Mouse (Mus musculus) lung, postnatal 25 days (tissue): ENCODE data around the gene Krt78.
"Not testable (repeated sequence)": the region's sequence is repeated elsewhere in the genome, so short reads cannot be mapped to it uniquely, and the experiment has no call there.

Experiments used
- DNase-seq: peaks from one replicate; pipeline ENCODE4 v3.0.0; 2022; ENCODE audit warnings: low spot score

The Krt78 gene

DNA sequence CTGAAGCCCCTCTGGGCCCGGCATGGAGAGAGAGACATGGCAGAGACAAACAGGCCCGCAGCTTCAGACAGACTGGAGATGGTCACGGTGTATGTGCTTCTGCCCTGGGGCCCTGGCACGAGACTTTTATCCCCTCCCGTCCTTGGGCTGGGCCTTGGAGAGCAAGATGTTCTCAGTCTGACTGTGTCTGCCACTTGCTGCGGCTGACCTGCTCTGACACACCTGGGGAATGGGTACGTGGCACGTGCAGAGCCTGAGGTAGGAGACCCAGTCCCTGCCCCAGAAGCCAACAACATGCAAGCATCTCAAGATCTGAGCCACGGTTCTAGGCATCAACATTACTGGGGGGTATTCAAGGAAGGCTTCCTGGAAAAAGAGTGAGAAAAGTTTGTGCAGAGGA, at the start of gene Krt78:
Gene Krt78 (minus strand): TSS at position 101 of the 400 bp plus-strand sequence.
- no peak for DNase-seq

DNA sequence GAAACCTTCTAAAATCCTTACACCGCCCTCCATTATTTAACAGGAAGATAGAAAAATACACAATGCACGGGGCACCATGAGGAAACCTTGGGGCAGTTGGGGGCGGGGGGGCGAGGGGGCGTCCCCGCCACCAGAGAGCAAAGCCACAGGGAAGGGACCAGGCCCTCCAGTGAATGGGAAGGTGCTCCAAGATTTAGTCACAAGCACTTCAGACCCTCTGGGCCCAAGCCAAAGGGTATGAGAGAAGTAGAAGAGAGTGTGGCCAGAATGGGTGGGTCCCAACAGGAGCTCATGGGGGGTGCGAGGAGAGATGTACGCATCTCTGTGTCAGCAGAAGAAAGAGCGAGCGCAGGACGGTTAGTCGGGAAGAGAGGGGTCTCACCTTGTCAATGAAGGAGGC, 49.4 kb upstream of the Krt78 start:
- DNase-seq, result no peak

DNA sequence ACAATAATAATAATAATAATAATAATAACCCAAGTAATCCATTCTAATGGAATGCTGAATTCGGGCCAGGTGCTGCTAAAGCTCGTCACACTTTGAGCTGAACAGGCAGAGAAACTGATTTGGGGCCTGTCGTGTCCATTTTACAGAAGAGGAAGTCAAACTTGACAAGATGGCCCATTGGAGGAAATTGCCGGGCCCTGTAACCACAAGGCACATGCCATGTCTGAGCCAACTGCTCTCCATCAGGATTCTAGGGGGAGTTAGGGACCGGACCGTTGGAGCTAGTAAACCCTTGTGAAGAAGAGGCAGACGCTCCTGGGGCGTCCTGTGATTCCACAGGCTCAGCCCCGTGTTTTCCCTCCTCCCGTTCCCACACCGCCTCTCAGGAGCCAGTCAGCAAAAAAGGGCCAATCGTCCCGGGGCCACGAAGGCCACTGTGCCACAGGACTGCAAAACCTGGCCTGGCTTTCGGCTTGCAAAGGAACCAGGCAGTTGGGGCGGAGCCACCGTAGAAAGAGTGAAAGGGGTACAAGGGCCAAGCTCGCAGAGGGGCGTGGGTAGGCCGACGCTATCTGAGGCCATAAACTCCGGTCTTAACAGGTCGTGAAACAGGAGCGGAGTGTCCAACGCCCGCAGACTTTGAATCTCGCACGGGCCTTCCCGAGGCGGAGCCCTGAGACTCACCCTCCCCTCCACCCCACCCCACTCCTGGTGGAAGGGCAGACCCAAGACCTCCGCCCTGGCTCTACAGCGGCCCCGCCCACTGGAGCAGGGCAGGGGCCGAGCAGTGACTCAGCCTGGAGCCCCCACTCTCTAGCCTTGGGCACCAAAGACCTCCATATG, 48.8 kb upstream of the Krt78 start:
- DNase-seq, result peak; percentile 63

DNA sequence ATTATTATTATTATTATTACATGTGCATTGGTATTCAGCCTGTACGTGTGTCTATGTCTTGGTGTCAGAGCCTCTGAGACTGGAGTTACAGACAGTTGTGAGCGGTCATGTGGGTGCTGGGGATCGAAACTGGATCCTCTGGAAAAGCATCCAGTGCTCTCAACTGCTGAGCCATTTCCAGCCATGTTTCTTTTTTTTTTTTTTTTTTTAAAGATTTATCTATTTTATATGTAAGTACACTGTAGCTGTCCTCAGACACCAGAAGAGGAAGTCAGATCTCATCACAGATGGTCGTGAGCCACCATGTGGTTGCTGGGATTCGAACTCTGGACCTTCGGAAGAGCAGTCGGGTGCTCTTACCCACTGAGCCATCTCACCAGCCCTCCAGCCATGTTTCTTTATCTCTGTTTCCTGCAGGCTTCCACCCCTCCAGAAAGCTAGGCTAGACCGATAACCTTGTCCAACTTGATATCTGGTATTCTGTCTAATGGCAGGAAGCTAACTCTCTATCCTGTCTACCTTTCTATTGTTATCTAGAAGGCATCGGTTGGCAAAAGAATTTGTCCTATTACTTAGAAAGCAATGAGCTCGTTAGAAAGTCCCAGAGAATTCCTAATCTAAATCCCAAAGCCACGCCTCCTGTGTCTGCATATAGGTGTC, 45.7 kb upstream of the Krt78 start:
- DNase-seq, result no peak

DNA sequence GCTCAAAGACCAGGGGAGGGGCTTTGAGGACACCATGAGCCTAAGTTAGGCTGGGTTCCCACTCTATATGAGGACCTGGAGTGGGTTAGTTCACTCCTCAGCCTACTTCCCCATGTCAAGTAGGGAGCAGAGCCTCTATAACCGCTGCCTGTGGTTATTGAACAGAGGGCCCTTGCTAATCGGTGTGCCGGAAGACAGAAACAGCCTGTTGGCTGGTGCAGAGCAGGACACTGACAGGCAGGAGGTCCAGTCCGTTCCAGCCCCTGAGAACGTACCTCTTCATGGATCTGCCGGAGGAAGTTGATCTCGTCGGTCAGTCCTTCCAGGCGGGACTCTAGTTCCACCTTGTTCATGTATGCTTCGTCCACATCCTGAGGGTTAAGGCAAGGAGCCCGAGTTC, 45.1 kb upstream of the Krt78 start:
- no peak for DNase-seq

DNA sequence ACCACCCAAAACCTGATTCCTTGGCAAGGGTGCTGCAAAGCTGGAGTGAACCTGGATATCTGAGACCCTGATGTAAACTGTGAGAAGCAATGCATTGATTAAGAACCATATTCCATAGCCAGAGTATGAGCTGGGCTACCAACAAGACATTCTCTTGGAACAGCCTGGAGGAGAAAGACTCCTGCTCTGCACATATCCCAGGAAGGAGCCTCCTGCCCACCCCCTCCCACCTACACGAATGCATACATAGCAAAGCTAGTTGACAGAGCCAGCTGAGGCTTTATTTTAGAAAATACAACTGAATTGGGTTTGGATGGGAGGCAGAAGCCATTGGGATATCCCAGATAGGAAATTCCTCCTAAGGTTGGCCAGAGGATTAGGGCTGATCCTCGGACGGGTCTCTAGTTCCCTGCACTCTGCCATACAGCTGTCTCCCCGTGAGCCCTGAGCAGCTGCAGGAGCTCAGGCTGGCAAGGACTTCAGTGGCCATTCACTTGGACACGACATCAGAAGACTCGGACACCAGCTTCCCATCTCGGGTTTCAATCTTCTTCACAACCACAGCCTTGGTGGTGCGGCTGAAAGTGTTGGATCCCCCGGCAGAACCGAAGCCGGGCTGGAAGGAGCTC, 42.5 kb upstream of the Krt78 start:
- not testable (repeated sequence) for DNase-seq

DNA sequence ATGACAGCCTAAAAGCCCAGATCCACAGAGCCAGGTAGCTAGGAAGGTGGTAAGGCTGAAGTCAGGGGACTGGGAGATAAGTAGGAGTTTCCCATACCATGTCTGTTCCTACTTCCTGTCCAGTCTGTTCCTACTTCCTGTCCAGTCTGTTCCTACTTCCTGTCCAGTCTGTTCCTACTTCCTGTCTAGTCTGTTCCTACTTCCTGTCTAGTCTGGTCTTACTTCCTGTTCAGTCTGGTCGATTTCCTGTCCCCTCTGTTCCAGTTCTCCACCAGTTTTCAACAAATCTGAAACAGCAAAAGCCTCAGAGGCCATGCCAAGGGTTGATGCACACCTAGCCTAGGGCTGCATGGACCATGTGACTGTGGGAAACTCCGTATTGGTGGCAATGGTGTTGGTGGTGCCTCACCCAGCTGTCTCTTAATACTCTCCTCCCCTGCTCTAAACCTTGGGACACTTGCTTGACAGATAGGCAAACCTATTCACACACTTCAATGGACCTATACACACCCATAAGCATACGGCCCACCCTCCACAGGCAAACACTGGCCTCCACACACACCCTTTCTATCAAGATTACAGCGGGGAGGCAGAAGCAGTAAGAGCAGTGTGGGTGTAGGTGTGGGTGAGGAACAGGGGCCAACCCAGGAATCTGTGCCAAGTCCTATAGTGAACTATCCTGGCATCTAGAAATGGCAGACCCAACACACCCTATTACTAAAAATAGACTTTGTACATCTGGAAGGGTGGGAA, 41.6 kb upstream of the Krt78 start:
- no peak for DNase-seq

DNA sequence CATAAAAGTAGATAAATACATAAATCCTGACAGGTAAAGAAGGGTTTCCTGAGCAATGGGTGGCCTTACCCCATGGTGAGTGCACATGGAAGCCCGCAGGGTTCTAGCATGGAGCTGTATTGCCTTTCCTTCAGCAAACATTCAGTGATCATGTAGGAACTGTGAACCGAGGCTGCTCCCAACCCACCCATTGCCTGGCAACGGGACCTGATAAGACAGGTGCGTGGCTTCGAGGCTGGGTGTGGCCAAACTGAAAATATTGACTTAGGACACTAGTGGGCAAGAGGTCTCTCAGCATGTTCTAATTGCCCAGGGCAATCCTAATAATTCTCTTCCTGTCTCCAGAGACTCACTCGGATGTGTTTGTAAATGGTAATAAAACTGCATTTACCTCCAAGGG, 40.3 kb upstream of the Krt78 start:
- DNase-seq, result no peak

DNA sequence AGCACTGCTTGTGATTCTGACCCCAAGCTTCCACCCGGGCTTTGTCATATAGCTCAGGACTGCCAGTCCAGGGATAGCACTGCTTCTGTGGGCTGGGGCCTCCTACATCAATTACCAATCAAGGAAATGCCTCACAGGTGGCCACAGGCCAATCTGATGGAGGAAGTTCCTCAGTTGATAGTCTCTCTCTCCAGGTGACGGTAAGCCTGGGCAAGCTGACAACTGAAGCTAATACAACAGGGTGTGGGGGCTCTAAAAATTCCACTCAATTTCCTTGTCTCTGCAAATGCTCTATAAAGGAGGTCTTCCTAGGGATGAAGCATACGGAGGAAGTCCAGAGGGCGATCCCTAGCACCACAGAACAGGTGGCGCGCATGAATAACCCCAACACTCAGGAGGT, 36.9 kb upstream of the Krt78 start:
- no peak for DNase-seq

DNA sequence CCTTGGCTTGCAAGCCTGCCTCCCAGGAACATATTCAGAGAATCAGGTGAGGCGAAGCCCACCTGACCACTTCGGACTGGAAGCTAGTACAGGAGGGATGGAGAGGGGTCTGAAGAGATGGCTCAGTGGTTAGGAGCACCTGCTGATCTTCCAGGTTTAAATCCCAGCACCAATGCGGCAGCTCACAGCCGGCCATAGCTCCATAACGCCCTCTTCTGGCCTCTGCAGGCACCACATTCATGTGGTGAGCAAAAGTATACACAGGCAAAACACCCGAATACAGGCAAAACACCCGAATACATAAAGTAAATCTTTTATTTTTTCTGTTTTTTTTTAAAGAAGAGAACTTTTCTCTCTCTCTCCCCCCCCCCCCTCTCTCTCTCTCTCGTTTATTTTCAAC, 34.6 kb upstream of the Krt78 start:
- no peak for DNase-seq

DNA sequence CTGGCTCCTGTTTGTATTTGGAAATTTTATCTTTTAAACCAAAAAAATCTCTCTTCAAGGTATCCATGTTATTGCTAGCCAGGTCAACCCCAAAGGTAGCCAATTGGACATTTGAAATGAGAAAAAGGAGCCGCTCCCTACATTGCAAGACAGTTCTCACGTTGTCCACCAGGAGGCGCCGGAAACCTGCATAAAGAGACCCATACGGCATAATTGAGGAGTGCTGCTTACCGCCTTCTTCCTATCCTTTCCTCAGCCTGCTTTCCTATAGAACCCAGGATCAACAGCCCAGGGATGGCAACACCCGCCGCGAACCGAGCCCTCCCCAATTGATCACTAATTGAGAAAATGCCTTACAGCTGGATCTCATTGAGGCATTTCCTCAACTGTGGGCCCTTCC, 34.0 kb upstream of the Krt78 start:
- DNase-seq, result peak; percentile 84

DNA sequence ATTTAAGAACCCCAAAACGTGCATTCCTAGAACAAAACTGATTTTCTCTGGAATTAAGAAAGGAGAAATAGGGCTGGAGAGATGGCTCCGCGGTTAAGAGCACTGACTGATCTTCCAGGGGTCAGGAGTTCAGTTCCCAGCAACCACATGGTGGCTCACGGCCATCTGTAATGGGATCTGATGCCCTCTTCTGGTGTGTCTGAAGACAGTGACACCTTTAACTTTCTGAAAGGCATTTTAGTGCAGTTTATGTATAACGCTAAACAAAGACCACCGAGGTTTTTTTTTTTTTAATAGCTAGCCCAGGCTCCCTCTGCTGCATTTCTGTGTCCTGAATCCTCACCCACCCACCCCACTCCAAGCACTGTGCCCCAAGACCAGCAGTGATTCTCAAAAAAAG, 30.7 kb upstream of the Krt78 start:
- no peak for DNase-seq

DNA sequence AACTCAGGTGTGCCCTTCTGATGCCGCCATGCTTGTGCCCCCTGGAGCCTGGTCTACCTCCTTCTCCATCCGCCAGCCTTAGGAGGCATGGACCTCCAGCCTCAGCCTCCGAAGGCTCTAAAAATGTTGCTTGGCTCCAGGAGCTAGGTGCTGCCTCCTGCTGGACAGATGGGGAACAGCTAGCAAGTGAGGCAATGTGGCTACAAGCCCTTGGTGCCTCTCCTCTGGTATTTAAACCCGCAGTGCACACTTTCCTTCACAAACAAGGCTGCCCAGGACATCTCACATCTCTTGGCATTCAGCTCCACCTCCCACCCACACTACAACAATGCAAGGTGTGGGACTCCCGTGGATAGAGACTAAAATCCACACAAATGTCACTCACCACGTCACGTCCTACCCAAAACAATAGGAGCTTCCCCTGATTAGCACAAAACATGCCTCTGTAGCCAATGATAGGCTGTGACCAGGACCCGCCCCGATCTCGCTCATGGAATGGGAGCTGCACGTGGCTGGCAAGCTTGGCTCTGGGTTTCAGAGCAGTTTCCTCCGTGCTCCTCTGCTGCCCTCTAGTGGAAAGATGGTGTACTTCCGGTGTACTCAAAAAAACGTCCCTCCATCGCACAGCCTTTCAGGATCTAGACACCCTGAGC, 30.0 kb upstream of the Krt78 start:
- DNase-seq, result peak; percentile 94

DNA sequence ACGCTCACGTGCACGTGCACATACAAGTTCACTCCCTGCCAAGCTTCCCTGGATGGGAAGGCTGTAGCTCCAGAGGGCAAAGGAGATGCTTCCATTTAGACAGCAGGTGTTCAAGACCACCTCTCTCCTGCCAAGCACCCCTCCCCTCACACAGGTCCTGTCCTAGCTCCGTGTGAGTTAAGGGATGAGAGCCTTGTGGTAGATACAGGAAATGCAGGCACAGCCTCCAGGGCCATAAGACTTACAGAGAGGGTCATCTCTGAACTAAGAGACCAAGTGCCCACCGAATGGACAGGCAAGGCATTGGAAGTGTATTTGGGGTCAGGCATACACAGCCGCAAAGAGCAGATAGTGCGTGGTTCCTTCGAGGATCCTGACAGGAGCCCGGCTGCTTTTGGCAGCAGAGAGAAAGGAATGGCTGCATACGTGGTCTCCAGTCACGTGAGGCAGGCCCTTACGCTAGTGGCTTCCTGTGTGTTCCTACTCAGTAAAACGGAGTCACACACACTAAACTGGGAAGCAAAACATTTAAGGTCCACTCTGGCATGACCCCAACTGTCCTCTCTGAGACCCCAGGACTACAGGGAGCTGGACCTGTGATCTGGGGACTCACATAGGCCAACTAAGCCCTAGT, 29.3 kb upstream of the Krt78 start:
- DNase-seq, result no peak

DNA sequence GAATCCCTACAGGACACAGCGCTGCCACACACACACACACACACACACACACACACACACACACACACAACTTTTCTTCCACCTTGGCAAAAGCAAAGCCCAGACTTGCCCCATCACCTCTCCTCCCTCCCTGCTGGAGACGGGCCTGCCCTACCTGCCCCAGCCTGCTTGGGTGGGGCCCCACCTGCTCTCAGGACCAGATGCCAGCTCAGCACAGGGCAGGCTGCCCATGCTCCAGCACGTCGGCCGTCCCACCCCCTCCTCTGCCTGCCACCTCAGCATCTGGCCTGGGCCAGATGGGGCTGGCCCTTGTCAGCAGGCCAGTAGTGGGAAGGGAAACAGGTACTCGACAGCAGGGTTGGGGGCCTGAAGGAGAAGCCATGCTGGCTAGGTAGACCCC, 26.8 kb upstream of the Krt78 start:
- peak; percentile 78 for DNase-seq

DNA sequence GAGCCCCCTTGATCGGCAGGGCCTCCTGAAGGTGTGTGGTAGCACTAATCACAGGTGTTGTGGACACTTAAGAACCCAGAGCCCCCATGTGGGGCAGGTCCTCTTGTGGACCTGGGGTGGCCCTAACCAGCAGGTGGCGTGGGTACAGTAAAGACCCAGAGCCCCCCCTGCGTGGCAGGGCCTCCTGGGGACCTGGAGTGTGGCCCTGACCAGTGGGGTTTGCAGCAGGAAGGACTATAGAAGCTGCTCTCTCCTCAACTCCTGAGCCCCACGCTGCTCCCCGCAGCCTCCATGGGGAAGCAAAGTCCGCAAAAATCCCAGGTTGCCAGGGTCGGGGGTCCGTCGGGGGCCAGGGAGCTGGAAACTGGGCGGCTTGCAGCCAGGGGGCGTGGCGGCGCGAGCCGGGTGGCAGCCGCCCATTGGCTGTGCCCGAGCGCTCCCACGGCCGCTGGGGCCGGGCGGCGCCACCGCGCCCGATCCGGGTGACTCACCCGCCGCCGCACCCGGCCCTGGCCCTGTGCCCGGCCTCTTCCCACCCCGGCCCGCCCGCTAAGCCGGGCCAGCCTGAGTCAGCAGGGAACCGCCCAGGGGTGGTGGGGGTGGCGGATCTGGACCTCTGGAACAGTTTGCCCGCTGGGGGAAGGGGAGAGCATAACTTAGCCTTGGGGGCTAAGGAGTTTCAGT, 23.1 kb upstream of the Krt78 start:
- peak; percentile 93 for DNase-seq

DNA sequence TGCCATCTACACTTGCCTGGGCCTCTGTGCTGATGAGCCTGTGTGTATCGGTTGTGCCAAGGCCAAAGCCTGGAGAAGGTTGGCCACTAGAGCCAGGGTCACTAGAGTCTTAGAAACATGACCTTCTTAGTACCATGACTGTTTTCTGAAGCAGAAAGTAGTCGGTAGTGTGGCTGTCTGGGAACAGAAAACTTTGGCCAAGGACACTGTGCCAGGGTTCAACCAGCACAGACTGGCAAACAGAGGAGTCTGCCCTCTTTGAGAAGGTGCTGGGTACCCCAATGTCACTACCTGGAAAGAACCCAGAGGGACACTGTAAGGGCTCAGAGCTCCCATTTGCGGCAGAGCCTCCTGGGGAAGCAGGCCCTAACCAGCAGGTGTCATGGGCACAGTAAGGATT, 22.6 kb upstream of the Krt78 start:
- no peak for DNase-seq

DNA sequence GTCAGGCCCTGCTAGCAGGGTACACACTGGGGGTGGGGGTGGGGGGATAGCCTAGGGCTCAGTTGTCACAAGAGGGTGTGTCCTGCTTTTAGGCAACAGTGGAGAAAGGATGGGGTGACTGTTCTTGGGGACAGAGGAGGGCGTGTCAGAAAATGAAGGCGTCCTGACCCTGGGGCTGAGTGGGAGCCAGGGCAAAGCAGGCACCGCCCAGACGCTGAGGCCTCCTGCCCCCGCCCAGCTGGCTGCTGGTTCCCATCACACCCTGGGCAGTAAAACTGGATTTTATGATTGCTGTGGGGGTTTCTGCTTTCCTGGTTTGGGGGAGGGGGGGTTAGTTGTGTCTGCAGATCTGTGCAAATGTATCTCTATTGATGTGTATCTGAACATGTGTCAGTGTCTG, 21.9 kb upstream of the Krt78 start:
- peak; percentile 71 for DNase-seq

DNA sequence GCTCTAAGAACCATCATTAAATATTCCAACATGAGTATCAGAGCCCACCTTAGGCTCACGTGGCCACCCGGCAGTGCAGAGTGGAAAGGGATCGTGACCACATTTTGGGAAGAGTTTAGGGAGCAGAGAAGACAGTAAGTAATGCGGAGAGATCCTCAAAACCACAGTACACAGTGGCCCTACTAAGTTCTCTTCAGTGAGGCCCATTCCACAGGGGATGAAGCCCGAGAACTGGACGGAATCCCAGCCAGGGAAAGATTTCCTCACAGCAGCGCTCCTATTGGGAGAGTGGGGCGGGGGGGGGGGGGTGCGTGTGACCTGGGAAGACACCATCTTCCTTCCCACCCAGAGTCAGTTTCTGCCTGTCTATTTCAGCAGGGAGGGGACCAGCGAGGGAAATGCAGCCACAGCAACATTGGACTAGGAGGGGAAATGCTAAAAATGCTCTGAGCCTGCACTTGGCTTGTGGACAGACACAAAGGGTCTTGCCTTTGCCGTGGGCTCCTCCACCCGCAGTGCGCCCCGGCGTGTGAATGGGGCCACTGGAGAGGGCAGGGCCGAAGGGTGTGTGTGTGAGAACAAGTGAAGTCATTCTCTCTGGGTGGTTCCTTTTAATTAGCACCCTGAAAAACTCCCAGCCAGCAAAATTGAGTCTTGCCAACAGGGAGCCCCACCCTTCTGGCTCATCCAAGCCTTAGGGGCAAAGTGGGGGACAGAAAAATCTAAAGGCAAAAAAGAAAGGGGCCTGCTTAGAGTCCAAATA, 20.2 kb upstream of the Krt78 start:
- DNase-seq, result no peak

DNA sequence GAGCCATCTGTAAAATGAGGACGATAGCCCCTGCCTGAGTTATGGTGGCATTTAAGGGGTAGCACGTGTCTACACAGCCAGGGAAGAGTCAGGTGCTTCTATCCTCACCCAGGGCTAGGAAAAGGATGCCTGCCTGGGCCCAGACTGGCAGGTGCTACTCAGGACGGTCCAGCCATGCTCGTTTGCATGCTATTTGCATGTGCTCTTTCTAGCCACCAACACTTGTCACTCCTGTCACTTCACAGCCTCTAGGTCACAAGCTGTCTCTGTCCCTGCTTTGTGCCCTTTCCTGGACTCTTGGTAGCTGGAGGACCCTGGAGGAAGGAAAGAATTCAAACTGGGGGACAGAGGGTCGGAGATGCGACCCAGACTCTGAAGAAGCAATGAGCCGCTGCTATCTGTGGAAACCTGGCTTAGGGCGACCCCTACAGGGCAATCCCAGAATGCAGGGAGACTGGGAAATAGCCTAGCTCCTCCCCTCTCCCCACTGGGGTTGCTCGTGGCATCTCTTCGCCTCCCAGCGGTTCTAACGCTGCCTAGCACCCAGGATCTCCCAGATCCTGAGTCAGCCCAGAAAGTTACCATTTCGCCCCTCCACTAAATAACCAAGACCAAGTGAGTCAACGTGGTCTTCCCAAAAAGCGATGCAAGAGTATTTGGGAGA, 19.5 kb upstream of the Krt78 start:
- peak; percentile 93 for DNase-seq
